Mouse (Mus musculus) mature B cell (primary cell): ENCODE data around the gene Hoxd8.

Experiments
- in situ Hi-C: fragments of 300-500 bp; cut with MboI; formaldehyde crosslinking; loops from 2 replicates; pipeline ENCODE4 v1.14.3; 2019

The Hoxd8 gene

DNA sequence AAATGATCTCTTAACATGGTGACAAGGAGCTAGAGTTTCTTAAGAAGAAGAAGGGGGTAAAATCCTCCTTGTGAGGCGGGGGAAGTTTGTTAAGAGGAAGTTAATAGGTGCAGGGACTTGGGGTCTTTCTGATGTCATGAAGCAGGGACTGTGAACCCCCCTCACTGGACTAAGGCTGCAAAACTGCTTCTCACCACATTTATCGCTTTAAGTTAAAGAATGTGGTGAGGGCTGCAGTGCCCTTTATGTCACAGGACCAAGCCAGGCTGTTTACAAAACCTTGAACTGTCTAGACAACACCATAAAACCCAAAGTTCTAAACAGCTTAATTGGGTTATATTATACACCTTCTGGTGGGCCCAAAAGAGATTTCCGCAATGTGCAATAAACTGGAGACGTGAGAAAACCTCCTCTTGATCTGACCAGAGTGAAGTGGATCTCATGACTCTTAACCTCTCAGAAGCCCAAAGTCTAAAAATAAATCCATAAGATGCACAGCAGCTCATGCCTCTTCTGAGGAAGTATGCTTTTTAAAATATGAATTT is 19.3 kb upstream of the Hoxd8 start:
- in situ Hi-C loops: no loop called here

- in situ Hi-C loops: no loop called here
These were observed 18.0 kb upstream of the Hoxd8 start for GRCm38 (mm10) chr2:74686301-74686987.

DNA sequence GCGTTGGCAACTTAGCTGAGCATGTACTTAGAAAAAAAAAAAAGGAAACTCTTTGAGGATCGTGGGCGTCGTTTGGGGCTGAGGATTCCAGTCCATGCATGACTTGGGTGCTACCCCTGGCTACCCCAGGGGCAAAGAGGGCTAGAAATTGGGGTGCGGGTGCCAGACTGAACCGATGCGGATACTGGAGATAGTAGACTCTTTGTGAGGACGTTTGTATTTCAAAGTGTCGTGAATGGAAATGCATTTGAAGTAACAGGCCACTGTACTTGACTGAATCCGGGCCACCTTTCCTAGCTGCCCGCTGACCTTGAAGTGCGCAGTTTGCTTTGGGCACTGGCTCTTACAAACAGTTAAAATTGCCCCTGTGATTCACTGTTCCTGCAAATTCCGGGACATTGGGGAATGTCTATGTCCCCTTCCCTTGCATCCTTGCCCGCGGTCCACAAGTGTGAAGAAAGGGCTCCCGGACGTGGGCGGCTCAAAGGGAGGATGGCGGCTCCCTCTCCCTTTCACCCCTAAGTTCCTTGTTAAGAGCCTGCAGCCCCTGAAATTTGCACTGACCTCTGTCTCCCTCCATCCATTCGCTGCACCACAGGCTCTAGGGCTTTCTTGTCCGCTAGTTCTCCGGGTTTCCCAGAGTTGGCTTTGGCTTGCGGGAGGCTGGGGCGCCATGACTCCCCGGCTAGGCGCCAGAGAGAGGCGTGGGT is 17.3 kb upstream of the Hoxd8 start:
- in situ Hi-C loops: no loop called here

DNA sequence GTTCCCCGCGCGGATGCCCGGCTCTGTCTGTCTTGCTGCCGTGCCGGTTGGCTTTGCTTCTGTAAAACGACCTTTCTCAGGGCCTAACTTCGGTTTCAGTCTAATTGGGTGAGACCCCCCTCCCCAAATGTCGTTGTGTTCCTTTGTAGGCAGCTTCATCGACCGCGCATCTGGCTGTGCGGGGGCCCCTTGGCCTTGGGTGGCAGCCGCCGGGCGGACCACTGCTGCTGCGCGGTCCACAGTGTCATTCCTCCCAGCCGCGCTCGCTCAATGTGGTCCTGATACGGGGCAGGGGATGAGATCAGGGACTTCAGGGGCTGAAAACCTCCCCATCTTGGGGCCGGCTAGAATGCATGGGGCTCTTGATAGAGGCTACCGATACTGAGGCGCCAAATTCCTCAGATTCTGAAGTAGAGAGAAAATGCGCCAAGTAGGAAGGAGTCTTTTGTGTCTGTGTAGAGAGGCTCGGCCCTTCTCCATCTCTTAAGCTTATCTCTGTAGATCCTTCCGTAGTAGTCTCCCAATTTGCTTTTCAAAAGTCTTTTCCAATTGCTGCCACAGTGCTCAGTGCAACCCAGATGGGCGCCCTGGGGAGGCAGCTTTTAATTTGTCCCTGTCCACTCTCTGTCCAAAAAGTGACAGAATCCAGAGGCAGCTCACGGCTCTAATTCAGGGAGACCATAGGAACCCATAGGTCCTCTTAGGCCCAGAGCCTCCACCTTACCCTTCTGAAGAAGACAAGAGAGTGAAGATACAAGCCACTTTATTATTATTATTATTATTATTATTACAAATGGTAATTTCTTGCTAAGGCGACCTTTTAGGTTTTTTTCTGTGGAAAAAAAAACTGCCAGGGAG is 16.5 kb upstream of the Hoxd8 start:
- in situ Hi-C loops: no loop called here

GRCm38 (mm10) chr2:74688795-74689573 is 15.4 kb upstream of the Hoxd8 start:
- in situ Hi-C loops: no loop called here

GRCm38 (mm10) chr2:74689574-74690337 is 14.7 kb upstream of the Hoxd8 start:
- in situ Hi-C loops: no loop called here

- in situ Hi-C loops: no loop called here
These were observed 14.1 kb upstream of the Hoxd8 start for GRCm38 (mm10) chr2:74690338-74690716.

GRCm38 (mm10) chr2:74691022-74691951 is 13.1 kb upstream of the Hoxd8 start, which contains the start of gene Hoxd10:
Hoxd10 (plus strand) TSS chr2:74691924.
- in situ Hi-C loops: no loop called here

- in situ Hi-C loops: no loop called here
These were observed 12.2 kb upstream of the Hoxd8 start for GRCm38 (mm10) chr2:74691995-74692807.

DNA sequence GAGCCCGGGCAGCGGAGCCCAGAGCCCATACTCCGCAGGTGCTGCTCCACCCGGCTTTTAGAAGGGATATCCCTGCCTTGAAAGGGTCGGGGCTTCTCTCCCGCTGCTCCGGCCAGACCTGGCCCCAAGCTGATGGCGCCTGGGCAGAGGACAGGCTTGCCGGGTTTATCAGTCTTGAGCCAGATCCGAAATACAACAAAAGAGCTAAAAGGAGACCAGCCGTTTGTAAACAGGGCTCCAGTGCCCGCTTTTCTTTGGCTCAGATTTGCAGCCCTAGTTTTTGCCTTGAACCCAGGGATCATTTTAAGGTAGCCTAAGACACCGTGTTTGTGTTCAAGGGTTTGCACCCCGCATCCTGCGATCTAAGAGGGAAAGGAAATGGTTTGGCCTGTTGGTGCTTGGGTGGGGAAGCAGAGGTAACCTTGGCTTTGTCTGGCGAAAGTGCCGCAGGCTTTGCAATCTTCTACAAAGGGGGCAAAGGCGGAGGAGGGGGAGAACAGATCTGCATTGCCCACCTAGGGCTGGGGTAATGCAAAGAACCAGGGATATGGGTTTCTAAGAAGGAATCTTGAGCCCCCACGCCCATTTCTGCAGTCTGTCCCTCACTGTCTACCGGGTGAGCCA is 11.5 kb upstream of the Hoxd8 start:
- in situ Hi-C loops: no loop called here

DNA sequence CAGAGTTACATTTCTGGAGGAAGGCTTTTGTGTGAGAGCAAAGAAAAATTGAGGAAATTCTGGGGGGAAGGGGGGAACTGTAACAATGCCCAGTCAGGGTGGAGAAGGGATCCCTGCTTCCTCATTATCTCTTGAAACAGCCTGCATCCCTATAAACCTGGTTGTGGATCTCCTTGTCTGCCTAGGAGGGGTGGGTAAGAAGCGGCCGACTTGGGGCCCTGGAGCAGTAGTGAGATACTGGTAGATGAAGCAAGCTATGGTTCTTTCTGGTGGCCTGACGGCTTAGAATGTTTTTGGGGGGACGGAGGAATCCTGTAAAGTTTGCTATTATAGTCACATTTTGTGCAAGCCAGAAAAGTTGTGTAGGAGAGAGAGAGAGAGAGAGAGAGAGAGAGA is 11.0 kb upstream of the Hoxd8 start:
- in situ Hi-C loops: no loop called here

- in situ Hi-C loops: no loop called here
These were observed 10.3 kb upstream of the Hoxd8 start for GRCm38 (mm10) chr2:74694066-74694465.

GRCm38 (mm10) chr2:74695383-74695782 is 9.0 kb upstream of the Hoxd8 start:
- in situ Hi-C loops: no loop called here

DNA sequence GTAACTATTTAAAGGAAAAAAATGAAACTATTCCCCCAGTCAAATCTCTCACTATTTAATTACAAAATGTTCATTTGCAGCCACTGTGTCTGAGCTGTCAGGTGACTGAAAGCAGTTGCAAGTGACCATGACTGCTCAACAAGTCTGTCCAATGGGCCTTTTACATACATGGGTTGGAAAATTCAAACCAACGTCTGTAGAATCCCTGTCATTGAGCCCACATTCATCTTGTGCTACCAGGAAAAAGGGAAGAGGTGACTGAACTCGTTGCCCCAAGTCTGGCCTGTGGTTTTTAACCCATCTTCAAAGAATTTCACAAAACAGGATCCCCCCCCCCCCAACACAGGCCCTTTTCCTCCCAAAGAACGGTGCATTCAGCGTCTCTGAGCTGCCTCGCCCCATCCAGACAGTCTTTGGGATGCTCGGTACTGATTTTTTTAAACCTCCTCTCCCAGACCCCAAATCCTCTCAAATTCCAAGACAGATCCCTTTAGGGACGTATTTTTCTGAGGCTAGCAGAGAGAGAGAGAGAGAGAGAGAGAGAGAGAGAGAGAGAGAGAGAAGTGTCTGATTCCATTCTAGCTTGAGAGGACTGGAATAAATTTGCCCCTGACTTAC is 8.5 kb upstream of the Hoxd8 start:
- in situ Hi-C loops: no loop called here

DNA sequence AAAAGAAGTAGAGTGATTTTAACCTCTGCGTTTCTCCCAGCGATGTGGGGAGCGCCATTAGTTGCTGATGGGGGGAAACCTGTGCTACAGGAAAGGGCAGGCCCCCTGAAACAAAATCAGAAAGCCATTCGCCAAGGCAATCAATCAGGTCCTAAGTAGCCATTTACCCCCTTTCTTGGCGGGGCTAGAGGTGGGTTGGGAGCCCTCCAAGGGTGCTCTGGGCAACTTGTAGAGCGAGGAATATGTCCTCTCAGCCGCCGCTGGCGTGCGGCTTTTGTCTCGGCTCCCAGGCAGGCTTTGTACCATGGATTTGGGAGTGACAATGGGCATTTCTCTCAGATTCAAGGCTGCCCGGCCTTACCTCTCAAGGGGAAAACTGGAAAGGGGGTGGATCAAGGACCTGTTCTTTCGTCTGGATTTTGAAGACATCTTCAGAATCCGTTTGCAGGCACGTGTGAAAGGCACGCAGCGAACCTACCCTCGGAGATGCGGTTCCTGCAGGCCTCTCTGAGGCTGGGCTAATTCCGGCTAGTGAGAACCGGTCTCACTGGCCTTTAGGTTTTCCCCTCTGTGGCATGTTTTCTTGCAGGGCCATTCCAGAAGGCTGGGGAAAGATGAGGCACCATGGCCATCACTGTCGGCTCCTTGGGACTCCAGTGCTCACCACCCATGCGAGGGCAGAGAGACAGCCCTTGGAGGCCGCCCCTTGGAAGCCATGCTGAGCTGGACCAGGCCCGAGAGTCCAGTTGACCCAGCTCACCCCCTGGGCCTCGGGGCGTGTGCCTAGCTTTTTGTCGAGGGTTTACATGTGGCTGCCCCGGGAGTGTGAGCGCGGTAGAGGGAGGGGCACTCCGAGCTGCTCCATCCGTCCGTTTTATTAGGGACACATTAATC is 7.7 kb upstream of the Hoxd8 start:
- in situ Hi-C loops: no loop called here

DNA sequence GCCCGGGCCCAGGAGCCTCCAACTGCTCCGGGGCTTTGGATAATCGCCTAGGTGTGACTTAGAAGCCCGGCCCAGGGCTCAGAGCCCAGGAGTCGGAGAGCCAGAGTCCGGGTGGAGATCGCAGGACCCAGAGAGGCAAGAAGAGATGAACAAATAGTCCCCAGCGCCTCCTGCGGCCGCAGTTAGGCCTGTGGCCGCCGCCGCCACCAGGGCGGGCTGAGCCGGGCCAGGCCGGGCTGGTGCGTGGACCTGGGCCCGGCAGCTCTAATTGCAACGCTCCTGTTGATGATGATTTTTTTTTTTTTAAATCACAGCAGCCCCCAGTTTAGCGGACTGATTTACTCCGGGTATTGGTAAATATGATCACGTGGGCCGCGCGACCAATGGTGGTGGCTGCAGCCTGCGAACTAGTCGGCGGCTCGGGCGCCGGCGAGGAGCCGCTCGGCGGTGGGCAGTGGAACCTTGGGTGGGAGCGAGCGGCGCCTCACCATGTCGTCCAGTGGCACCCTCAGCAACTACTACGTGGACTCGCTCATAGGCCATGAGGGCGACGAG is 6.8 kb upstream of the Hoxd8 start, which contains the start of gene Hoxd9:
Gene Hoxd9, plus strand, starts transcription at position 161 of the 555 bp plus-strand sequence.
- in situ Hi-C loops: no loop called here
